Mouse (Mus musculus): ENCODE results near the gene Dhx38. TPM values are rescaled to one million over a fixed set of nuclear protein-coding genes. Genes with fewer than 3 reads are reported as not detected.

Gene Dhx38
- polyA plus RNA-seq, 1 experiment from 2014 or later: 5.6 TPM

DNA sequence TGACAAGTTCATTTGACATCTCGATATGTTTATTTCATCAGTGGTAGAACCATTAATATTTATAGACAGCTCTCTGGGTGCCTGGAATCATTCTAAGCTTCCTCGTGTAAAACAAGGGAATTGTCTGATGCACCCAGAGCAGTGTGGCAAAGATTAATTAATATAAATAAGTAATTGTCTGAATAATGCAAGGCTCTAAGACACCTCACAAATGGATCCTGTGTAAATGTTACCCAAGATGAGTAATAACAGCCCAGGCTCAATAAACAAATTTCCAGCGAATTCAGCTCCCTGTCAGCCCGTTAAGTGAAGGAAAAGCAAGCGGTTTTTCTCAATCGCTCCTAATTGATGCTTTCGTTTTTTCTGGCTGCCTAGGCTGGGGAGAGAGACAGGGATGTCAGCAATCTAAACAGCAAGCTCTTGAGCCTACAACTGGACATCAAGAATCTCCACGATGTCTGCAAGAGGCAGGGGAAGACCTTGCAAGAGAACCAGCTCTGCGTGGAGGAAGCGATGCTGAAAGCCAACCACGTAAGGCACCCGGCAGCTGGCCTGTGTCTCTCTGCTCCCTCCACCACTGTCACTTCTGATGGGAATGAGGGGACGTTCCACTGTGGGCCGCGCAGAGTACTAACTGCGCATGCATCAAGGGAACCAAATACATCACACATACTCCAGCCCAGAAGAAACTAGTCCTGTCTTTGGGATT, 66.5 kb downstream of the Dhx38 start:
- no peak overlapping the region for H3K4me3 ChIP-seq (ENCODE audit: low read depth, low read length)
- no peak overlapping the region for H3K27ac ChIP-seq (ENCODE audit: low read depth)
- DNase-seq: no peak
- no peaks in the 10 kb centered on the region for H3K27me3 ChIP-seq (ENCODE audit: insufficient read depth, low read length)
- TF ChIP-seq EP300 (IDR thresholded peaks at IDR 0.05; ENCODE audit: low read depth) (no peak), CTCF (IDR thresholded peaks at IDR 0.05; ENCODE audit: low read depth) (no peak)
- no peak overlapping the region for H3K4me2 ChIP-seq (ENCODE audit: low read depth, low read length)
- no peaks in the 10 kb centered on the region for H3K9me3 ChIP-seq (ENCODE audit: low read length)
- ATAC-seq: no peak
- H3K4me1 ChIP-seq (ENCODE audit: insufficient read depth): no peaks in the 10 kb centered on the region
- no peak overlapping the region for H3K9ac ChIP-seq (replicated peaks)
- H3K36me3 ChIP-seq (replicated peaks; ENCODE audit: insufficient read depth, low read length): no peaks in the 10 kb centered on the region
- WGBS (ENCODE audit: insufficient replicate concordance): 77% methylated on average over 16 of the region's 16 CpGs

Other genes starting within 250 kb of the Dhx38 start
- gene Pmfbp1, start 71.8 kb downstream of the Dhx38 start, polyA plus RNA-seq (2015; fragmentation: Nextera tagmentation; extraction: Ambion mirVana): not detected in 2 replicates
- gene Txnl4b, start within 50 bp of the Dhx38 start, polyA plus RNA-seq (2015; fragmentation: Nextera tagmentation; extraction: Ambion mirVana): 10.5 and 11.4 TPM in 2 replicates
- gene Hp, start 13.3 kb upstream of the Dhx38 start, polyA plus RNA-seq (2015; fragmentation: Nextera tagmentation; extraction: Ambion mirVana): 4,025 and 4,072 TPM in 2 replicates
- gene Dhodh, start 42.8 kb upstream of the Dhx38 start, polyA plus RNA-seq (2015; fragmentation: Nextera tagmentation; extraction: Ambion mirVana): 9.7 and 11.4 TPM in 2 replicates
- gene Pkd1l3, start 48.7 kb upstream of the Dhx38 start, polyA plus RNA-seq (2015; fragmentation: Nextera tagmentation; extraction: Ambion mirVana): 0.26 and 0.28 TPM in 2 replicates
- gene Ist1, start 127.4 kb upstream of the Dhx38 start, polyA plus RNA-seq (2015; fragmentation: Nextera tagmentation; extraction: Ambion mirVana): 36.1 and 38.3 TPM in 2 replicates
- 3.1 and 3.7 TPM in 2 replicates for gene Zfp821, start 139.7 kb upstream of the Dhx38 start, polyA plus RNA-seq (2015; fragmentation: Nextera tagmentation; extraction: Ambion mirVana)
- 1.7 and 1.8 TPM in 2 replicates for gene Atxn1l, start 171.9 kb upstream of the Dhx38 start, polyA plus RNA-seq (2015; fragmentation: Nextera tagmentation; extraction: Ambion mirVana)
- gene Ap1g1, start 212.7 kb upstream of the Dhx38 start, polyA plus RNA-seq (2015; fragmentation: Nextera tagmentation; extraction: Ambion mirVana): 13.3 and 14.0 TPM in 2 replicates

All from liver, postnatal 0 days (tissue).